Mouse (Mus musculus) forebrain, embryonic 10.5 days (tissue): ENCODE measurements around the gene Iqsec3. TPM values are rescaled to one million over a fixed set of nuclear protein-coding genes. Genes with fewer than 3 reads are reported as not detected.
A peak's percentile ranks its signal among the peaks of the same experiment; 100 is the strongest.

Source experiments
- DNase-seq: peaks from one replicate; pipeline ENCODE4 v3.0.0-alpha.2; 2017; ENCODE audit warnings: low spot score; ENCODE audit errors: extremely low spot score
- H3K27ac ChIP-seq: fragments of 300-500 bp; sonication (generic); 2 replicates; pipeline ENCODE4 v1.5.1; 2016; ENCODE audit warnings: mild to moderate bottlenecking
- H3K27me3 ChIP-seq: fragments of 300-500 bp; sonication (generic); 2 replicates; pipeline ENCODE4 v1.6.1; 2016; ENCODE audit warnings: mild to moderate bottlenecking; ENCODE audit not compliant: poor library complexity, severe bottlenecking
- H3K36me3 ChIP-seq: fragments of 300-500 bp; sonication (generic); replicated peaks from 2 replicates; pipeline ENCODE4 v1.6.1; 2016; ENCODE audit warnings: mild to moderate bottlenecking, moderate library complexity
- H3K4me1 ChIP-seq: fragments of 300-500 bp; sonication (generic); 2 replicates; pipeline ENCODE4 v1.6.1; 2016
- H3K4me3 ChIP-seq: fragments of 300-500 bp; sonication (generic); 2 replicates; pipeline ENCODE4 v1.5.1; 2016; ENCODE audit warnings: mild to moderate bottlenecking, moderate library complexity
- H3K9me3 ChIP-seq: fragments of 300-500 bp; sonication (generic); 2 replicates; pipeline ENCODE4 v1.6.1; 2016; ENCODE audit warnings: mild to moderate bottlenecking, moderate library complexity
- WGBS: fragments of 180-500 bp; shearing (Covaris S2); methylation state at CpG from one replicate; pipeline ENCODE4 v1.1.7; 2016; 5-methylcytosine and 5-hydroxymethylcytosine counted together
- polyA plus RNA-seq: library from polyadenylated mRNA; unstranded; fragments of >200 nt; fragmentation: Nextera tagmentation; extraction: Ambion mirVana; gene quantifications from 2 replicates; pipeline ENCODE4 v1.2.1, GENCODE M21; 2016

Iqsec3 gene
- 0.09 and 0.20 TPM in 2 replicates for polyA plus RNA-seq

DNA sequence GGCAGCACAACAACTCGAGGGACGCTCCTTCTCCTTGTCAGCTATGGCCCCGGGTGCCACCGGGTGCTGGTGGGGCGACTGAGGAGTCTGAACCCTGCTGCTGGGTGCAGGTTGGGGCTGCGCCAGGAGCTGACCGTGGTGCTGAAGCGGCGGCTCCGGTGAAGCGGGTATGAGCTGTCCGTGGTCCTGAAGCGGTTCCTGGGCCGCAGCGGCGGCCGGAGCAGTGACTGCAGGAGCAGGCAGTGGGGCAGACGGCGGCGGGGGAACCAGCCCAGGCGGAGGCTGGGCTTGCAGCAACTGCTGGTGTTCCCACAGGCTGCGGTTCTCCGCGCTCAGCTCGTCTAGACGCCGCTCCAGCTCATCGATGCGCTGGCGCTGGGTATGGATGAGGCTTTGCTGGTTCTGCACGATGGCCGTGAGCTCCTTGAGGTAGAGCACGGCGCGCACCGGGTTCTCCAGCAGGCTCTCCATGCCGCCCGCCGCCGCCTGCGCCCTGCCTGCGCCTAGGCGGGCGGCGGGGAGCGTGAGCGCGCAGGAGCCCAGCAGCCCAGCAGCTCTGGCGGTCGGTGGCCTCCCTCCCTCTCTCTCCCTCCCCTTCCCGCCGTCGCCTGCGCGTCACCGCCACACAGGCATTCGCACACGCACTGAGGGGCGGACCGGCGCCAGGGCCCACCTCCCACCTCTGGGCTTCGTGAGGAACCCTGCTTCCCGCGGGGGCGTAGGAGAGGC lies at the start of gene Iqsec3:
TSS of gene Iqsec3 (minus strand) at position 586 of the 729 bp plus-strand sequence.
- under 1% methylated on average over 64 of the region's 65 CpGs for WGBS
- H3K4me1 ChIP-seq, result peaks cover 15% of the 10 kb centered on the region

DNA sequence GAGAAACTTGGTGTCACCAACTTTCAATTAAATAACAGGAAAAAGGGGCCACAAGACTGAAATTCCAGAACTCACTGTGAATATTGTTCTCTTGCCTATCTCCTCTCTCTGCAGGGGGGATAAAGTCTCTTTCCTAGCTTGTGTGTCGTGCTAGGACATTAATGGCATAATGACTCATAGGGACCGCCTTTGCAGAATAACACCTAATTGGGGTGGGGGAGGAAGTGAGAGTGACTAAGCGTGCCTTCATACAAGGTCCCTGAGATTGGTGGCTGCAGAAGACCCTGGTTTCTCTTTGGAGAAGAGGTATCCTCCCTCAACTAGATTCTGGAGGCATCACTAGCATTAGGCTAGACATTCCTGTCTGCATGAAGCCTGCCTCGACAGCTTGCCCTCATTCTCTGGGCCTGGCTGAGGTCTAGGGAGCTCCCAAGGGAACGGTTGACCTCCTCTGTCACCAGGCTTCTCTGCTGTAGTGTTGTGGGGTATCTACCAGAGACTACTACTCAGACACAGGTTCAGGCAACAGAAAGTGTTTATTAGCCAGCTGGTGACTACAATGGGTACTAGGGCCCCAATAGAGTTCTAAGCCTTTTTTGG lies 48.7 kb upstream of the Iqsec3 start:
- H3K4me1 ChIP-seq, result peaks cover 8% of the 10 kb centered on the region
- no peak overlapping the region for H3K4me3 ChIP-seq
- no peak for DNase-seq
- no peak overlapping the region for H3K27ac ChIP-seq
- H3K9me3 ChIP-seq, result no peaks in the 10 kb centered on the region
- peaks cover 42% of the 10 kb centered on the region for H3K27me3 ChIP-seq
- no peaks in the 10 kb centered on the region for H3K36me3 ChIP-seq
- WGBS, result 87% methylated on average over 5 of the region's 5 CpGs

More for the DNA sequence above, at the start of gene Iqsec3:
- no peak within 1 kb of the TSS for H3K27ac ChIP-seq
- no peaks in the 10 kb centered on the region for H3K9me3 ChIP-seq
- no peaks in the 10 kb centered on the region for H3K36me3 ChIP-seq
- H3K4me3 ChIP-seq, result peak within 1 kb of the TSS; percentile 55
- peaks cover 40% of the 10 kb centered on the region for H3K27me3 ChIP-seq
- peak; percentile 95 for DNase-seq

DNA sequence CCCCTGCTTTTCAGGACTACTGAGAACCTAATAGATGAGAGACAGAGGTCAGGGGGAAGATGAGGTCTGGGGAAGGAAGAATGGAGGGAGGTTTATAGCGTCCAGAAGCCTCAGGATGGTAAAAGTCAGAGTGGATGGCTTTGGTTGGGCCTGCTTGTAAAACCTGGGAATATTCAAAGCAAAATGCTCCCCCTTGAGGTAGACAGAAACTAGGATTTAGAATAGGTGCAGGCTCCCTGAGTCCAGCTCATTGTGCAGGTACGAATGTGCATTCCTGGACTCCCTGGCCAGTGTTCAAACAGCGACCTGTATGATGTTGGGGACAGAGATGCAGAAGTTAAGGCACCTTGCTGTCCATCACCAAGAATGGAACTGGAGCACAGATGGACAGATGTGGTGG lies 47.6 kb upstream of the Iqsec3 start:
- no peaks in the 10 kb centered on the region for H3K9me3 ChIP-seq
- 80% methylated on average over 3 of the region's 3 CpGs for WGBS
- peaks cover 38% of the 10 kb centered on the region for H3K27me3 ChIP-seq
- no peaks in the 10 kb centered on the region for H3K36me3 ChIP-seq
- no peak overlapping the region for H3K4me3 ChIP-seq
- H3K4me1 ChIP-seq, result peaks cover 8% of the 10 kb centered on the region
- DNase-seq, result no peak
- no peak overlapping the region for H3K27ac ChIP-seq

DNA sequence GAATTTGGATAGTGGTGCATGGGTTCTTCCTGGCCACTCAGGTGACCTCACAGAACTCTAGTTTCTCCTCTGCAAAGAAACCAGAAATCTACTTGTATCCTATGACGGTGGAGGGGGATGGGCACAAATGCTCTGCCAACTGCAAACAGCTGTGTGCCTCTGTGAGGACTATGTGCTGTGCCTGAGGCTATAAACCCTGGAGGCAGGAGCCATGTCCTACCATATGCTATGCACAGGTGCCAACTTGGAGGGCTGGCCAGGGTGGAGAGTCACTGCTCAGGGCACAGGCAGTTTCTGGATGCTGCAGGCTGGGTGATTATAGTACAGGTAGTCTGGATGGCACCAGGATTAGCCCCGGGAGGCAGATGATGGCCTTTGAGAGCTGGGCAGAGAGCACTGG lies 46.4 kb upstream of the Iqsec3 start:
- H3K36me3 ChIP-seq, result no peaks in the 10 kb centered on the region
- H3K27me3 ChIP-seq, result peaks cover 34% of the 10 kb centered on the region
- WGBS, result 78% methylated on average over 2 of the region's 2 CpGs
- DNase-seq, result no peak
- H3K9me3 ChIP-seq, result no peaks in the 10 kb centered on the region
- H3K27ac ChIP-seq, result no peak overlapping the region
- no peak overlapping the region for H3K4me3 ChIP-seq
- peaks cover 7% of the 10 kb centered on the region for H3K4me1 ChIP-seq

DNA sequence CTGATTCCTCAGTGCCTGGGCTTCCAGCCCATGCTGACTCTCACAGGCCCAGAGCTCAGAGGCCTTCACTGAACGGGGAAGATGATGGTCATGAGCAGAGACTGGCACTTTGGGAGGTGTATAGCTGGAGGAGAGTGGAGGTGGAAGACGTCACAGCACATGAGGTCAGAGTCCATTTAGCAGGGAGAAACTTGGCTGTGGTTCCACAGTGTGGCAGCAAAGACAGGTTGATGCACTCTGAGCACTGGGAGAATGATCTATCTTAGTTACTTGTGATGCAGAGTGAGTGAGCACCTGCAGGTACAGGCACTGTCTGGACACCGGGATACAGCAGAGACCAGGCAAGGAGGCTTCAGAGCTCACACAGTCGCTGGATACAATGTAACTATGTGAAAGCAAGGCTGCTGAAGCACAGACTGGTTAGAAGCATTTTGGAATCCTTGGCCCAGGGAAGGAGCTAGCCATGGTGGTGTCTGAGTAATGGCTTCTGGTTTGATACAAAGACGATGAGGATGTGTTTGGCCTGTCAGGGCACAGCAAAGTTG lies 45.9 kb upstream of the Iqsec3 start:
- H3K36me3 ChIP-seq, result no peaks in the 10 kb centered on the region
- no peak overlapping the region for H3K27ac ChIP-seq
- WGBS, result 84% methylated on average over 5 of the region's 5 CpGs

DNA sequence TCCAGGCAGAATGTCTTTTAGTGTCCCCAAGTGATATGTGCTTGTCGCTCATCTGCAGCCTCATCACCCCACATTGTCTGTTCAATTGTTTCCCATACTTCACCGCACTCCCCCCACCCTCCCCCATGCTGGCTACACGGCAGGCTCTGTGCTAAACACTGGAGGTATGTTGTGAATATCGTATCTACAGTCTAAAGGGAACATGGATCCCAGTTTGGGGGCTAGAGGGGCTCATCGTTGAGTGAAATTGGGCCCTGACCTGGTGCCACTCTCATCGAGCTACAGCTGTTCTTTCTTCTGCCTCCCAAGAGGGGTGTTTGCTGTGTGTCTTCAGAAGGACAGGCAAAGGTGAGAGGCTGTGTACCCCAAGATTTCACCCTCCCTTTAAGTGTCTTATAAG lies 44.2 kb upstream of the Iqsec3 start:
- no peaks in the 10 kb centered on the region for H3K9me3 ChIP-seq
- WGBS, result 90% methylated on average over 6 of the region's 6 CpGs
- H3K4me3 ChIP-seq, result no peak overlapping the region
- no peaks in the 10 kb centered on the region for H3K4me1 ChIP-seq
- no peaks in the 10 kb centered on the region for H3K36me3 ChIP-seq
- DNase-seq, result no peak
- peaks cover 20% of the 10 kb centered on the region for H3K27me3 ChIP-seq
- no peak overlapping the region for H3K27ac ChIP-seq

More for the DNA sequence above, 45.9 kb upstream of the Iqsec3 start:
- Histone ChIP-seq H3K4me3 (no peak overlapping the region), H3K9me3 (no peaks in the 10 kb centered on the region), H3K4me1 (peaks cover 1% of the 10 kb centered on the region), H3K27me3 (peaks cover 34% of the 10 kb centered on the region)
- DNase-seq, result no peak

DNA sequence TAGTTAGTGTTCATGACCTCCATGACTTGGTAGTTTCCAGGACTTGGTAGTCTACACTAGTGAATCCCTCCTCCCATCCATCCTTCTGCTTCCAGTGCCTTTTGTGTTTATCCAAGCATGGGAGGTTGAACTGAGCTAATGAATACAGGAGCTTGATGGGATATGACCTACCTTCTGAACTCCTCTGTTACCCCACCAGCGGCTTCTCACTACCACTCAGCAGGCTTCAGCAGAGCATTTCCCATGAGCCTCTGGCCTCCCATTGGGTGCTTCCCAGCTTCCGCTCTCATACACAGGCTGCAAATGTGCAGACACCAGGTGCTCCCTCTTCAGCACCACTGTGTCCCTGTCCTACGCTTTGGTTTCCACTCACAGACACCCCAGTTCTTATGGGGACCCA lies 36.9 kb upstream of the Iqsec3 start:
- no peak overlapping the region for H3K27ac ChIP-seq
- no peaks in the 10 kb centered on the region for H3K9me3 ChIP-seq
- H3K4me3 ChIP-seq, result no peak overlapping the region
- no peaks in the 10 kb centered on the region for H3K27me3 ChIP-seq
- H3K4me1 ChIP-seq, result no peaks in the 10 kb centered on the region
- DNase-seq, result no peak
- WGBS, result 94% methylated on average over 3 of the region's 3 CpGs
- H3K36me3 ChIP-seq, result no peaks in the 10 kb centered on the region

DNA sequence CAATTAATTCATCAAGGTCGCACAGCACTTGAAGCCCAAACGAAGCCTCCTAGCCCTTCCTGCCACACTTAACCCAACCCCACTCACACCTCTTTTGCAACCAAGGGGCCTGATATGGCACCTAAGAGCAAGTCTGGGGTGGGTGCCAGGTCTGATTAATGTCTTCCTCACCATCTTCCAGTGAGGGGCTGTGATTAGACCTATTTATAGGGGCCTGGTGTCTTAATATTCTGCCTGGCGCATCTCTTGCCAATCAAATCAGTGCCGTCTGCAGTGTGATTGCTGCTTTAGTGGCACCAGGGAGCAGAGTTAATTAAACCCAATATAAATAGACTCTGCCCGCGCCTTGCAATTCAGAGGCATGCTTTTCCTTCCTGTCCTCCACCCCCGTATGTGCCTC lies 36.4 kb upstream of the Iqsec3 start:
- no peak overlapping the region for H3K27ac ChIP-seq
- H3K36me3 ChIP-seq, result no peaks in the 10 kb centered on the region
- no peaks in the 10 kb centered on the region for H3K9me3 ChIP-seq
- H3K4me1 ChIP-seq, result no peaks in the 10 kb centered on the region
- H3K4me3 ChIP-seq, result no peak overlapping the region
- WGBS, result 92% methylated on average over 7 of the region's 7 CpGs
- no peaks in the 10 kb centered on the region for H3K27me3 ChIP-seq
- DNase-seq, result no peak

DNA sequence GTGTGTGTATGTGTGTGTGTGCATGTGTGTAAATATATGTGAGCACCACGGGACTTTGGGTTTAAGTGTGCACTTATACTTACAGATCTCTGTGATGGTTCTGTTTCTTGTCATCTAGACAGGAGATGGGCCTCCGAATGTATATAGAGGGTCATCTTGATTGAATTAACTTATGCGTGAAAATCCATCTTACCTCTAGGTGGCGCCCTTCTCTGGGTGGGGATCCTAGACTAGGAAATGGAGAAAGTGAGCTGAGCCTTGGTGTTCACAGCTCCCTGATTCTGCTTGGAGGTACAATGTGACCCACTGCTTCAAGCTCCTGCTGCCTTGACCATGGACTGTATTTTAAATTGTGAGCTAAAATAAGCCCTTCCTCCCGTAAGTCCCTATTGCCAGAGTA lies 34.8 kb upstream of the Iqsec3 start:
- DNase-seq, result no peak
- WGBS, result 67% methylated on average over 5 of the region's 5 CpGs
- Histone ChIP-seq H3K27ac (no peak overlapping the region), H3K9me3 (no peaks in the 10 kb centered on the region), H3K36me3 (no peaks in the 10 kb centered on the region), H3K4me3 (no peak overlapping the region), H3K4me1 (no peaks in the 10 kb centered on the region), H3K27me3 (no peaks in the 10 kb centered on the region)

DNA sequence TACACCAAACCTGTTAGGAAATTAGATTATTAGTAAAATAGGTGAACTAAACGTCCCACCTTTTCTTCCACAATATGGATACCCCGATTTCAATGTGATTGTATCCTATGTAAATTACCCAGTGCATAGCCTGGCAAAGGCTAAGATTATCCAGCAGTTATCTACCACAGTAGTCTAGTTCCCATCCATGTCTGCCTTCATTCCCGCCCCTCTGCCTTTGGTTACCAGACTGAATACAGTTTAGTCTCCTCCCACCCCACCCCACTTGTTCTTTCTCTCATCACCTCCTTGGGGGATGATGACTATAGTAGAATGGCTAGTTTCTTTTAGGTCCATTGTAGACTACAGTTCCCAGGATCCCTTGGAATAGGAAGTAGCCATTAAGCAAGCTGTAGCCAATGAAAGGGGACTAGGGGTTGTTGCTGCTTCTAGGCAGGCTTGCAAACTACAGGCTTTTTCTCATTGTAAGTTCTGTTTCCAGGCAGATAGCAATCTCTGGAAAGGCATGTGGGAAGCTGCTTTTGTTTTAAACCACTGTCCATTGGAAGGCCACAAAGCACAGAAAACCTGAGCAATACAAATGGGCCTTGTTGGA lies 27.7 kb upstream of the Iqsec3 start:
- H3K27ac ChIP-seq, result no peak overlapping the region
- no peak for DNase-seq
- H3K27me3 ChIP-seq, result no peaks in the 10 kb centered on the region
- H3K4me3 ChIP-seq, result no peak overlapping the region
- 63% methylated on average over 3 of the region's 3 CpGs for WGBS
- H3K4me1 ChIP-seq, result peaks cover 13% of the 10 kb centered on the region
- H3K36me3 ChIP-seq, result no peaks in the 10 kb centered on the region
- H3K9me3 ChIP-seq, result no peaks in the 10 kb centered on the region

DNA sequence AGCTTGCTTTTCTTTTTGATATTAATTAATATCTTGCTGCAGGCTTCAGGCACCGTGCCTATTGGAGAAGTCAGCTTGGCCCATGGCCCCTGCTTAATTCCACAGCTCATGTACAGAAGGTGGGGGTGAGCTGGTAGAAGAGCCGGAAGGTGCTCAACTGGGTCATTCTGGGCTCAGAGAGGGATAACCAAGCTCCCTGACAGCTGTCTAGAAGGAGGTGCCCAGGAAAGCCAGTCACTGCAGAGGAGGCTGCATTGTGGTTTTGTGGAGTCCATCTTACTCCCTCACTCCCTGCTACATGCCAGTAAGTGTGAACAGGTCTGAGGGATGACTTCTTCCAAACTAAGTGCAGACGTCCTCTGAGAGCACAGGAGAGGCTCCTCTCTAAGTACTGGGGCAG lies 26.4 kb upstream of the Iqsec3 start:
- Histone ChIP-seq H3K9me3 (no peaks in the 10 kb centered on the region), H3K36me3 (no peaks in the 10 kb centered on the region), H3K4me3 (no peak overlapping the region), H3K4me1 (peaks cover 23% of the 10 kb centered on the region), H3K27ac (no peak overlapping the region), H3K27me3 (no peaks in the 10 kb centered on the region)
- DNase-seq, result no peak
- WGBS, result 82% methylated on average over 3 of the region's 3 CpGs

DNA sequence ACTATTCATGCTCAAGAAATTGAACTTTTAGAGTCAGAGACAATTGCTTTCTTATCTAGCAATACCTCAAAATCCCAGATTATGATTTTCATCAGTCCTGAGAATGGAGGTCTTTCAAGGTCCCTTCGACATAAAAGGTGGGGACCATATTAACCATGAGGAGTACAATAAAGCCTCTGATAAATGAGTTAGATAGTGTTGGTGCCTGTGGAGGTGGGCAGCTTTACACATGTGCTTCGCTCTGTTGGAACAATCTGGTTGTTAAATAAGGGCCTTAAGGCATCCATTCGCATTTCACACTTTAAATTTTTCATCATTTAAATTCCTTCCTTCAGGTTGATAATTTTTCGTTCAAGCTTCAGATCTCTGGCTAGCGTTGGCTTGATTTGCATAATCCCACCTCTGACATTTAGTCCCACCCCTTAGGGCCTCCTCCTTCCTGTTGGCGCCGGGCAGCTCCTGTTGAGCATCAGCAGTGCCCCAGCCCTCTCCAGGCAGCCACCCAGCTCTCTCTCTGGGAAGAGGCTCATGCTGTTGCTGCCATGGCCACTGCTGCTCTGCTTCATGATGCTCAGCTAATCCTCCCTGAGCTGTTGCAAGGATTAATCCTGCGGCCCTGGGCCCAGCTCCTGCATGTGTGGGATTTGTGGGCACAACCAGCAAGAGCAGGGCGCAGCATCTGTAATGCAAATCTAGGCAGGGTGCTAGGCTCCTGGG lies 25.5 kb upstream of the Iqsec3 start:
- peak; percentile 26 for DNase-seq
- no peaks in the 10 kb centered on the region for H3K36me3 ChIP-seq
- 13% methylated on average over 9 of the region's 9 CpGs for WGBS
- H3K9me3 ChIP-seq, result no peaks in the 10 kb centered on the region
- no peaks in the 10 kb centered on the region for H3K27me3 ChIP-seq
- H3K27ac ChIP-seq, result 0 out of 2 replicates have a peak overlapping the region, but pooled peaks have one; percentile 32
- H3K4me3 ChIP-seq, result peak overlapping the region; percentile 4
- peaks cover 23% of the 10 kb centered on the region for H3K4me1 ChIP-seq
